8 mouse cellular contexts compared by ENCODE assay signal in the genomic region with DNA sequence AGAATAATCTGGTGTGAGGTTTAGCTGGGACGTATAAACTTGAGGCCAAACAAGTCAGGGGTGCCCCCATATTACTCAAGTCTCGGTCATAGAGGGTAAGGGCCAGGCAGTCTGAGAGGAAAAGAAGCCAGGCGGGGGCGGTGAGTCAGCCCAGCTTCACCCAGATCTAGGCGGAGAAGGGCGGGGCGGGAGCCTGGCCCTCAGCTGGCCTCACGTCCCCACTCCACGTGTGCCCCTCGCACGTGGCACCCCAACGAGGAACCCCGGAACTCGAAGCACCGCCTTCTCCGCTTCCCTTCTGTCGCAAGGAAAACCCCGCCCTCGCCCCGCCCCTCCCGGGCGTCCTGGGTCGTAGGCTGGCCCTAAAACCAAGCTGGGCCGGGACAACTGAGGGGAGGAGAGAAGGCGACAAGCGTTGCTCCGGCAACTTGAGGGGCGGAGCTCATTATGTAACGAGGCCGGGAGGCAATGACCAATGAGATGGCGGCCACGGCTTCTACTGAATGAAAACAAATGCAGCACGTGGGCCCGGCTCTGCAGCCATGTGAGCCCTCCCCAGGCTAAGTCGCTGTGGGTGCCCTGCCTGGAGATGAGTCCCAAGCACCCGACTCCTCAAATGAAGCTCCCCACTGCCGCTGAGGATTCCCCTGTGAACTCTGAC. TPM values are rescaled to one million over a fixed set of nuclear protein-coding genes. Genes with fewer than 3 reads are reported as not detected.
DNase-seq lines count a peak whose midpoint lies in the region; ATAC-seq and TF ChIP-seq lines count a peak whose summit lies in the region.

No protein-coding gene starts in this region.

- no peaks in the 10 kb centered on the region for H3K27me3 ChIP-seq in MEL (ENCODE audit: control insufficient read depth in 1 of 2, insufficient read depth in 2 of 2, low read length in 2 of 2)
- no peaks in the 10 kb centered on the region for H3K27me3 ChIP-seq in cerebellum, adult 2 months (ENCODE audit: control insufficient read depth, insufficient read depth, low read length)
- H3K27me3 ChIP-seq in forebrain, postnatal 0 days (ENCODE audit: insufficient read depth, low read length) = no peaks in the 10 kb centered on the region
- H3K27me3 ChIP-seq in lung, postnatal 0 days (replicated peaks; ENCODE audit: insufficient read depth, low read length) = no peaks in the 10 kb centered on the region

- peak in 1 of 2 experiments; percentile 52; a peak in 2 of 4 replicates for TF ChIP-seq EP300 in MEL (IDR thresholded peaks at IDR 0.05; ENCODE audit: low read depth in 1 of 2, low read length in 2 of 2)
- peak; percentile 90 for TF ChIP-seq EP300 in lung, postnatal 0 days (IDR thresholded peaks at IDR 0.05)

- no peak for TF ChIP-seq CTCF in MEL (IDR thresholded peaks at IDR 0.05 in 2 of 3, conservative IDR thresholded peaks at IDR 0.05 in 1 of 3; ENCODE audit: control insufficient read depth in 1 of 3, insufficient read depth in 1 of 3, low read depth in 2 of 3, low read length in 3 of 3, poor library complexity in 1 of 3, severe bottlenecking in 1 of 3)
- TF ChIP-seq CTCF in cerebellum, adult 2 months (IDR thresholded peaks at IDR 0.05; ENCODE audit: borderline replicate concordance, insufficient read depth, low read depth, low read length) = no peak; the same call in 1 of the 2 replicates
- TF ChIP-seq CTCF in forebrain, postnatal 0 days (IDR thresholded peaks at IDR 0.05; ENCODE audit: low read depth) = no peak
- TF ChIP-seq CTCF in lung, postnatal 0 days (IDR thresholded peaks at IDR 0.05) = peak; percentile 35

- under 1% methylated on average over 37 of the region's 37 CpGs for WGBS in cerebellum, adult 2 months
- 2% methylated on average over 37 of the region's 37 CpGs for WGBS in forebrain, postnatal 0 days
- under 1% methylated on average over 37 of the region's 37 CpGs for WGBS in lung, postnatal 0 days

- H3K4me3 ChIP-seq in MEL (ENCODE audit: control insufficient read depth in 1 of 2, insufficient read depth in 1 of 2, low read depth in 2 of 2, low read length in 2 of 2) = peak overlapping the region; percentile 38 to 41
- H3K4me3 ChIP-seq in cerebellum, adult 2 months (replicated peaks; ENCODE audit: insufficient read depth, low read depth, low read length) = peak overlapping the region; percentile 89
- H3K4me3 ChIP-seq in forebrain, postnatal 0 days (ENCODE audit: low read depth, low read length) = peak overlapping the region; percentile 48
- peak overlapping the region; percentile 48 for H3K4me3 ChIP-seq in lung, postnatal 0 days (ENCODE audit: low read depth, low read length)

- no peaks in the 10 kb centered on the region for H3K9me3 ChIP-seq in MEL (replicated peaks; ENCODE audit: insufficient read depth, low read length)
- no peaks in the 10 kb centered on the region for H3K9me3 ChIP-seq in forebrain, postnatal 0 days (ENCODE audit: low read length)
- no peaks in the 10 kb centered on the region for H3K9me3 ChIP-seq in lung, postnatal 0 days (ENCODE audit: low read length)

- TF ChIP-seq RAD21 in MEL (IDR thresholded peaks at IDR 0.05; ENCODE audit: low read depth, low read length) = no peak

- H3K27ac ChIP-seq in MEL (ENCODE audit: control insufficient read depth, low read depth, low read length) = peak overlapping the region; percentile 89
- H3K27ac ChIP-seq in cerebellum, adult 2 months (ENCODE audit: insufficient read depth, low read length) = peak overlapping the region; percentile 96
- peak overlapping the region; percentile 87; the same call in 1 of the 2 replicates for H3K27ac ChIP-seq in forebrain, postnatal 0 days (ENCODE audit: low read depth, low read length)
- H3K27ac ChIP-seq in lung, postnatal 0 days (ENCODE audit: low read length) = peak overlapping the region; percentile 96

- ATAC-seq in forebrain, postnatal 0 days = peak; percentile 73
- ATAC-seq in hematopoietic stem cell, adult 5-6 weeks (replicated peaks in 1 of 2; ENCODE audit: insufficient read depth in 1 of 2, low FRiP score in 2 of 2, low TSS enrichment in 1 of 2, low read depth in 1 of 2, poor library complexity in 2 of 2, severe bottlenecking in 2 of 2) = peak; percentile 74 to 89
- ATAC-seq in lung, postnatal 0 days = peak; percentile 78

- H3K79me2 ChIP-seq in MEL (ENCODE audit: control insufficient read depth, insufficient read depth, low read length, poor library complexity) = no peaks in the 10 kb centered on the region; the same call in 1 of the 2 replicates

- DNase-seq in MEL (ENCODE audit: low read depth, low spot score) = peak; percentile 100
- DNase-seq in cerebellum, adult 2 months = peak; percentile 99
- DNase-seq in forebrain, postnatal 0 days = peak; percentile 91
- peak; percentile 100 for DNase-seq in layer of hippocampus, adult 9-11 months
- DNase-seq in lung, postnatal 0 days (ENCODE audit: low spot score) = peak; percentile 100
- peak; percentile 94 for DNase-seq in ovary, postnatal 14 days (ENCODE audit: low spot score)
- peak; percentile 98 for DNase-seq in thymus, postnatal 14 days

- peaks cover 24 to 49% of the 10 kb centered on the region in 2 experiments for H3K4me1 ChIP-seq in MEL (ENCODE audit: control insufficient read depth in 1 of 2, insufficient read depth in 2 of 2, low read length in 2 of 2)
- H3K4me1 ChIP-seq in cerebellum, adult 2 months (ENCODE audit: control insufficient read depth, insufficient read depth, low read length) = peaks cover 30% of the 10 kb centered on the region
- H3K4me1 ChIP-seq in forebrain, postnatal 0 days (ENCODE audit: insufficient read depth) = peaks cover 26% of the 10 kb centered on the region
- peaks cover 38% of the 10 kb centered on the region for H3K4me1 ChIP-seq in lung, postnatal 0 days (ENCODE audit: insufficient read depth, low read depth, low read length)

- TF ChIP-seq POLR2A in MEL (IDR thresholded peaks at IDR 0.05; ENCODE audit: control insufficient read depth in 1 of 2, insufficient read depth in 1 of 2, low read depth in 1 of 2, low read length in 2 of 2, poor library complexity in 1 of 2) = peak; percentile 28 to 63; a peak in 1 of 4 replicates
- TF ChIP-seq POLR2A in cerebellum, adult 2 months (IDR thresholded peaks at IDR 0.05; ENCODE audit: borderline replicate concordance, insufficient read depth, low read length) = peak; percentile 66; the same call in 1 of the 2 replicates

- H3K4me2 ChIP-seq in forebrain, postnatal 0 days (ENCODE audit: low read depth) = peak overlapping the region; percentile 90
- H3K4me2 ChIP-seq in lung, postnatal 0 days (replicated peaks; ENCODE audit: low read depth, low read length) = peak overlapping the region; percentile 57

- H3K9ac ChIP-seq in MEL (ENCODE audit: control insufficient read depth, low read depth, low read length, poor library complexity, severe bottlenecking) = peak overlapping the region; percentile 59
- H3K9ac ChIP-seq in forebrain, postnatal 0 days = peak overlapping the region; percentile 56
- H3K9ac ChIP-seq in lung, postnatal 0 days (replicated peaks; ENCODE audit: low read depth) = peak overlapping the region; percentile 72

- peaks cover 0 to 29% of the 10 kb centered on the region in 2 experiments; a peak in 2 of 4 replicates for H3K36me3 ChIP-seq in MEL (ENCODE audit: control insufficient read depth in 1 of 2, insufficient read depth in 2 of 2, low read length in 2 of 2)
- H3K36me3 ChIP-seq in forebrain, postnatal 0 days (ENCODE audit: insufficient read depth) = peaks cover 26% of the 10 kb centered on the region
- peaks cover 10% of the 10 kb centered on the region; the same call in 1 of the 2 replicates for H3K36me3 ChIP-seq in lung, postnatal 0 days (ENCODE audit: insufficient read depth, low read length)

RNA-seq across cellular contexts. Expression of gene Nr1d1, which starts 1.4 kb away (rescaled TPM):
- total RNA-seq in MEL (2012; rRNA removed) = 1.9 and 2.0 TPM in 2 replicates
- polyA plus RNA-seq in MEL (2012; ENCODE audit: insufficient read depth in 1 of 2, insufficient read length in 2 of 2, low read depth in 1 of 2, low replicate concordance in 2 of 2, missing spikeins in 1 of 2) = 1 to 10 TPM in 1 of 2 experiments, not detected in 1; 5.6 TPM
- 144 and 167 TPM in 2 replicates for polyA plus RNA-seq in cerebellum, adult 2 months (2012; rRNA removed)
- 4.5 and 6.7 TPM in 2 replicates for total RNA-seq in forebrain, postnatal 0 days (2014; rRNA removed)
- polyA plus RNA-seq in forebrain, postnatal 0 days (2015; fragmentation: Nextera tagmentation; extraction: Ambion mirVana) = 10.8 and 11.4 TPM in 2 replicates
- total RNA-seq in hematopoietic stem cell, adult 5-6 weeks (2017) = 0.81 and 1.8 TPM in 2 replicates
- 6.9 and 8.9 TPM in 2 replicates for polyA plus RNA-seq in lung, postnatal 0 days (2015; fragmentation: Nextera tagmentation; extraction: Ambion mirVana)

RNA-seq across cellular contexts. Expression of gene Msl1, which starts 21.6 kb away (rescaled TPM):
- total RNA-seq in MEL (2012; rRNA removed) = 35.0 and 37.1 TPM in 2 replicates
- 10 to 100 TPM in 1 of 2 experiments, not detected in 1; 49.4 TPM for polyA plus RNA-seq in MEL (2012; ENCODE audit: insufficient read depth in 1 of 2, insufficient read length in 2 of 2, low read depth in 1 of 2, low replicate concordance in 2 of 2, missing spikeins in 1 of 2)
- 99.1 and 103 TPM in 2 replicates for polyA plus RNA-seq in cerebellum, adult 2 months (2012; rRNA removed)
- 87.2 and 94.6 TPM in 2 replicates for total RNA-seq in forebrain, postnatal 0 days (2014; rRNA removed)
- polyA plus RNA-seq in forebrain, postnatal 0 days (2015; fragmentation: Nextera tagmentation; extraction: Ambion mirVana) = 16.3 and 24.1 TPM in 2 replicates
- total RNA-seq in hematopoietic stem cell, adult 5-6 weeks (2017) = 81.7 and 82.7 TPM in 2 replicates
- 16.3 and 21.3 TPM in 2 replicates for polyA plus RNA-seq in lung, postnatal 0 days (2015; fragmentation: Nextera tagmentation; extraction: Ambion mirVana)

RNA-seq across cellular contexts. Expression of gene Casc3, which starts 30.9 kb away (rescaled TPM):
- total RNA-seq in MEL (2012; rRNA removed) = 18.2 and 20.9 TPM in 2 replicates
- 10 to 100 TPM; 58.6 to 61.0 TPM for polyA plus RNA-seq in MEL (2012; ENCODE audit: insufficient read depth in 1 of 2, insufficient read length in 2 of 2, low read depth in 1 of 2, low replicate concordance in 2 of 2, missing spikeins in 1 of 2)
- 55.5 TPM in 2 replicates for polyA plus RNA-seq in cerebellum, adult 2 months (2012; rRNA removed)
- 22.5 and 27.2 TPM in 2 replicates for total RNA-seq in forebrain, postnatal 0 days (2014; rRNA removed)
- 29.5 and 37.4 TPM in 2 replicates for polyA plus RNA-seq in forebrain, postnatal 0 days (2015; fragmentation: Nextera tagmentation; extraction: Ambion mirVana)
- 22.8 and 34.9 TPM in 2 replicates for total RNA-seq in hematopoietic stem cell, adult 5-6 weeks (2017)
- polyA plus RNA-seq in lung, postnatal 0 days (2015; fragmentation: Nextera tagmentation; extraction: Ambion mirVana) = 22.7 and 22.9 TPM in 2 replicates

RNA-seq across cellular contexts. Expression of gene Thra, which starts 33.3 kb away (rescaled TPM):
- 22.0 and 29.6 TPM in 2 replicates for total RNA-seq in MEL (2012; rRNA removed)
- polyA plus RNA-seq in MEL (2012; ENCODE audit: insufficient read depth in 1 of 2, insufficient read length in 2 of 2, low read depth in 1 of 2, low replicate concordance in 2 of 2, missing spikeins in 1 of 2) = 10 to 100 TPM in 1 of 2 experiments, not detected in 1; 50.9 TPM
- 439 and 447 TPM in 2 replicates for polyA plus RNA-seq in cerebellum, adult 2 months (2012; rRNA removed)
- total RNA-seq in forebrain, postnatal 0 days (2014; rRNA removed) = 1,003 and 1,159 TPM in 2 replicates
- polyA plus RNA-seq in forebrain, postnatal 0 days (2015; fragmentation: Nextera tagmentation; extraction: Ambion mirVana) = 223 and 233 TPM in 2 replicates
- total RNA-seq in hematopoietic stem cell, adult 5-6 weeks (2017) = 25.3 and 36.8 TPM in 2 replicates
- polyA plus RNA-seq in lung, postnatal 0 days (2015; fragmentation: Nextera tagmentation; extraction: Ambion mirVana) = 38.1 and 40.5 TPM in 2 replicates

RNA-seq across cellular contexts. Expression of gene Med24, which starts 44.5 kb away (rescaled TPM):
- 37.5 and 41.4 TPM in 2 replicates for total RNA-seq in MEL (2012; rRNA removed)
- polyA plus RNA-seq in MEL (2012; ENCODE audit: insufficient read depth in 1 of 2, insufficient read length in 2 of 2, low read depth in 1 of 2, low replicate concordance in 2 of 2, missing spikeins in 1 of 2) = 10 to 100 TPM in 1 of 2 experiments, not detected in 1; 89.8 TPM
- 105 and 108 TPM in 2 replicates for polyA plus RNA-seq in cerebellum, adult 2 months (2012; rRNA removed)
- 54.0 and 66.5 TPM in 2 replicates for total RNA-seq in forebrain, postnatal 0 days (2014; rRNA removed)
- polyA plus RNA-seq in forebrain, postnatal 0 days (2015; fragmentation: Nextera tagmentation; extraction: Ambion mirVana) = 46.4 and 49.3 TPM in 2 replicates
- 25.7 and 30.2 TPM in 2 replicates for total RNA-seq in hematopoietic stem cell, adult 5-6 weeks (2017)
- polyA plus RNA-seq in lung, postnatal 0 days (2015; fragmentation: Nextera tagmentation; extraction: Ambion mirVana) = 19.9 and 20.6 TPM in 2 replicates

Comparison
In these comparisons a context has a peak if more than half of its experiments do, and no peak if none do; other contexts are left out.
1. Peak in every context shown above with its lines: DNase-seq, ATAC-seq, H3K4me3 ChIP-seq and H3K27ac ChIP-seq.
2. RNA of gene Nr1d1, which starts 1.4 kb away (polyA plus RNA-seq): 144 to 167 TPM in cerebellum, adult 2 months; 10.8 to 11.4 TPM in forebrain, postnatal 0 days, 6.9 to 8.9 TPM in lung, postnatal 0 days and 5.6 TPM in MEL; every median in the first group is over 10 times any median in the second.